Mouse (Mus musculus) left cerebral cortex, adult 8-10 months (tissue): ENCODE data around the gene Mff. TPM values are rescaled to one million over a fixed set of nuclear protein-coding genes. Genes with fewer than 3 reads are reported as not detected.

ENCODE experiments used
- DNase-seq, 2 experiments: peaks; one replicate each; pipeline ENCODE4 v3.0.0; 2022; ENCODE audit warnings: low spot score in 2 of 2
- total RNA-seq, 4 experiments: library from RNA; stranded (reverse); gene quantifications; 2 replicates each; pipeline ENCODE4 v1.2.4; 2022

The Mff gene
- total RNA-seq: 100 to 1,000 TPM; 250 to 309 (median 281) TPM

GRCm38 (mm10) chr1:82724339-82725025, at the start of gene Mff:
Gene Mff, plus strand, starts transcription at chr1:82724890.
- DNase-seq: peak; percentile 87 to 90

GRCm38 (mm10) chr1:82686328-82686727, 38.4 kb upstream of the Mff start:
- DNase-seq: no peak

DNA sequence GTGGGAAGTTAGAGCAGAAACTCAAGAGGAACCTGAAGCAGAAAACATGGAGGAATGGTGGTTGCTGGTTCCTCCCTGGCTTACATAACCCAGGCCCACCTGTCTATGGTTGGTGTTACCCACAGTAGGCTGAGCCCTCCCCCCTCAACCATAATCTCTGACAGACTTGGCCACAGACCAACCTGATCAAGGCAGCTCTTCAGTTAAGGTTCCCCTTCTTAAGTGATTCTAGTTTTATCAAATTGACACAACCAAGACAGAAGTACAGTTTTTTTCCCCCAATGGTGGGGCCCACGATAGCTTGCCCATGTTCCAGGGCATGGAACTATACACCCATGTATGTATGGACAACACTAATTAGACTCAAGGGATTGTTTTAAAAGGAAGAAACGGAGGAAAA, 37.8 kb upstream of the Mff start:
- DNase-seq: no peak

GRCm38 (mm10) chr1:82687931-82688330, 36.8 kb upstream of the Mff start:
- DNase-seq: no peak

DNA sequence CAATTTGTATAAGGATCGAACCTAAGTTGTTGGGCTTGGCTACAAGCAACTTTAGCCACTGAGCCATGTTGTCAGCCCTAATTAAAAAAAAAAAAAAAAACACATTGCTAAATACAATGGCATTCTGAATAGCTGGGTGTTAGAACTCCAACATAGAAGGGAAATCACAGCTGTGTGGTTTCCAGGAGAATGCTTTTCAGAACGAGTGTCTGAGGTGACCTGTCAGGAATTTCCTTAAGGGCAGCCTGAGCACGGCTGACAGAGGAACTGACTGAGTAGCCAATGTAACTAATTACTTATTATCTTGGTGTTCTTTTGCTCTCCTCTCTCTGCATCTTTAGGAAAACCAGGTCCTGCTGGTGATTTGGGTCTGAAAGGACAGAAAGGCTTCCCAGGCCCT, 28.8 kb upstream of the Mff start:
- no peak for DNase-seq

GRCm38 (mm10) chr1:82717816-82718512, 6.7 kb upstream of the Mff start:
- DNase-seq: no peak

DNA sequence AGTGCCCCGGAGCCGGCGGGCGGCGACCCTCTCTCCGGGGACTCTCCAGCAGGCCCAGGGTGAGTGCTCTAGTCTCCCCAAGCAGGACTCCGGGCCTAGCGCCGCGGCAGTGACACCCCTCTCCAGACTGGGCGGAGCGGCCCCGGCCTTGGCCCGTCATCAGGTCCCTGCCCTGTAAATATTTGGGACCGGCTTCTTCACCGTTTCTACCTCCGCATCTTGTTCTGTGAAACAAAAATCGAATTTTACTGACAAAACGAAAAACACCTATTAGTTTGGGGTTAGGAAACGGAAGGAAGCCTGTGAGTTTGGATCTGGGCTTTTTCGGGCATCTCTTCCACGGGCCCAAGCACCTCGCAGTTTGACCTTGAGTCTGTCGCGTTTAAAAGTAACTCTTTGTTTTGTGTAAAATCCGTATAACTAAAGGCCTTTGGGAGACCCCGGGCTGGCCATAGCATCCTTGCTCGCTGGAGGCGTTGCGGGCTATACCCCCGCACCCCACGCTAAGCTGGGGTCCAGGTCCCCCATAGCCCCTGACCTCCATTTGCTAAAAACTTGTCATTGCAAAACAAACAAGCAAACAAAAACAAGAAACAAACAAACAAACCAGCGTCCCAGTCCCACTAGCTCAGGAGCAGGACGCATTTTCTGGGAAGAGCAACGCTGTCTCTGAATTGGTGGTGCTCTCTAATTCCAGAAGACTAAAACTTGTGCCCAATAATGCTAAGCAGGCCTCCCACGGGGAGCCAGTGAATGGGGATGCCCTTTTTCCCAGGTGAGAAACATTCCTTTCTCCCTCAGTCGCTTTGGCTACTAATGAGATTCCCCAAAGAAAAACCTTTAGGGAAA, 560 bp downstream of the Mff start:
- DNase-seq: no peak

GRCm38 (mm10) chr1:82725875-82726185, 1.1 kb downstream of the Mff start:
- DNase-seq: no peak

GRCm38 (mm10) chr1:82726482-82726881, 1.8 kb downstream of the Mff start:
- no peak for DNase-seq

DNA sequence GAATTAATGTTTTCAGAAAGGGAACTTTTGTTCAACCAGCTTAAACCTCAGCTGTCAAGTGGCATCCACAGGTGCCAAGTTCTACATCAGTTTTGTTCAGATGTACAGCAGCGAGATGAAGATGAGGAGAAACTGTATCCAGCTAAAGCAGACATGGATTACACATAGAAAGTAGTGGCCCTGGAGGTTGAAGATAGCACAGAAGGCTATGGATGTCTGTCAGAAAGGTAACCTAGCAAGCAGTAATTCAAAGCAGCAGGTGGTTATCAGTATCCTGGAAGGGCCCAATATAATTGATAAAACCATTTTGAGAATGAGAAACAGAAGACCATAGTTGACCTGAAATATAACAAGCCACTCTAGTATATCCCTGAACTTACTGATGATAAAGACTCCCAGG, 8.7 kb downstream of the Mff start:
- DNase-seq: no peak

DNA sequence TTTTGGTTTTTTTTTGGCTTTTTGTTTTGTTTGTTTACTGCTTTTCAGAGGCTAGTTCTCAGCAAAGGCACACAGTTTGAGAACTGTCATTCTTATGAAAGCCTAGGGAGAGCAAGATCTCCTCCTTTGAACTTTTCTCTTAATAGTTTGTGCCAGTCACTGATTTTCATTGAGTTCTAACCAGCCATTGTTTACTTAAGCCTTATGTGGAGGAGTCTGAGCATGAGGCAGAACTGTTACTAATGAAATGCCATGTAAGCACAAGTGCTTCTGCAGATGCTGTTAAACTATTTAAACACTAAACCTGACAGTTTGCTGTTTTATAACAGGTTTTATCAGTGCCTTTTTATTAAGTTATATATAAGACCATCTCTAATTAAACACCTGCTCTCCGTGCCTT, 13.4 kb downstream of the Mff start:
- DNase-seq: no peak

- no peak for DNase-seq
These were observed 16.8 kb downstream of the Mff start for GRCm38 (mm10) chr1:82741539-82741938.

DNA sequence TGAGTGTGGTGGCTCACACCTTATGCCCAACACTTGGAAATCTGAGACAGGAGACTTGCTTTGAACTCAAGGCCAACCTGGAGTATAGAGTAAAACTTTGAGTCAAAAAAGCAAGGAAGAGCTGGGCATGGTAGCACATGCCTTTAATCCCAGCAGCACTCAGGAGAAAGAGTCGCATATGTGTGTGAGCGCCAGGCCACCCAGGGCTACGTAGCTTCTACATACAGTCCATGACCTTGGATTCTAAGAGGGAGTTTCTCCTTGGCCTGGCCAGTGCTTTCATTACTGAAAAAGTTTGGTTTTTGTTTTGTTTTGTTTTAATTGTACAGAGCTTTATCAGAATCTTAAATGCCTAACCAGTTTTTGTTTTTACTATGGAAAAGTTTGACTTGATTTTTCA, 19.3 kb downstream of the Mff start:
- DNase-seq: no peak

GRCm38 (mm10) chr1:82746408-82746807, 21.7 kb downstream of the Mff start:
- no peak for DNase-seq

DNA sequence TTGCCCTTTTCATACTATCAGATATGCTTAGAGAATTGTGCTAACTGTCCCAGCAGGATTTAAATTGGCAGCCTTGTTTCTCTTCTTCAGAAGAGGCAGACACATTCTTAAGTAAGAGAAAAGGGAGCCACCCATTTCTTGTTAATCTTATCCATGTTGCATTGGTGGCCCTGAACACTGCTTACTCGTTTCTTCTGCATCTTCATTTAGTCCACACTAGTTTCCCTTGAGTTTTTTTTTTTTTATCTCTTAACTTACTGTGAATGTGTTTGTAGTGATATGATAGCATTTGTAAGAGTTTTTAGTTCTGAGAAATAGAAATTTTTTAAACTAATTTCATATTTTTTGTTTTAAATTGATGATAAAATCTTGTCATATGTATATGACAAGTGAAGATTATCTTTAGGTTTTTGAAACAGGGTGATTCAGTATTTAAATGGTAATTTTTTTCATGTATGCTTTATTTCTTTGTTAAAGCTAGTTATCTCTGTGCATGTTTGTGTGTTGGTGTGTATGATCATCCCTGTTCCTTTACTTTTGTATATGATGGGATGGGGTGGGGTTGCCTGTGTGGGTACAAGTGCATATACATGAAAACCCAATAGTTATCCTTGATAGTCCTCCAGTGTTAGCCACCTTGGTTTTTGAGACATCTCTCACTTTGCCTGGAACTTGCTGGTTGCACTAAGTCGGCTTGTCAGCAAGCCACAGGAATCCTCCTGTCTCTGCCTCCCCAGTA, 23.2 kb downstream of the Mff start:
- no peak for DNase-seq

- DNase-seq: no peak
These were observed 34.8 kb downstream of the Mff start for GRCm38 (mm10) chr1:82759520-82759919.

DNA sequence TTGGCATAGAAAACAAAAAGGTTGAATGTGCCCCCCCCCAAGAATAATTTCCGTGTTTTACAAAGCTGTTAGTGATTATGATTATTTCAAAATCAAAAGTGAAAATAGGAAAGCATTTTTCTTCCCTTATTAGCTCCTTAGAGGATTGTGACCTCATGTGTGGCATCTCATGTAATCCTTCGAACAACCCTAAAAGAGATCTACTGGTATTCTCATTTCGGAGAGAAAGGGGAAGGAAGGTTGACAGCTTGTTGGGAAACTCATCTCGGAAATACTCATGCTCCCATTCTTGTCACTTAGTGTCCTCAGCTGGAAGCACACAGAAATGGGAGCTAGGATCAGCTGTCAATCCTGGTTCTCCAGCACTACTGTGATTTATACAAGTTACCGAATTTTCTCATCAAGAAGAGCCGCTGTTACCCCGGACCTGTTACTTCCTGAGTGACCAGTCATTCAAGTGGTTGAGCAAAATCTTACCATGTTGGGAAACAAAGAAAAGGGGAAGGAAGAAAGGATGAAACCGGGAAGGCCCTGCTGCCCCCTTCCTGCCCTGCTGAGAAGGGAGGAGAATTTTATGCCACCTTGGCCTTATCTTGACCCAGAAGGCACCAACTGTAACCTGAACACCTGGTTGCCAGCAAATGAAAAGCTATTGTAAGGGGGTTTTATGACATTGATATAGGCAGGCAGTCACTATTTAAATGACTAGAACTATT, 36.9 kb downstream of the Mff start:
- DNase-seq: no peak

GRCm38 (mm10) chr1:82762274-82762673, 37.6 kb downstream of the Mff start:
- DNase-seq: no peak

DNA sequence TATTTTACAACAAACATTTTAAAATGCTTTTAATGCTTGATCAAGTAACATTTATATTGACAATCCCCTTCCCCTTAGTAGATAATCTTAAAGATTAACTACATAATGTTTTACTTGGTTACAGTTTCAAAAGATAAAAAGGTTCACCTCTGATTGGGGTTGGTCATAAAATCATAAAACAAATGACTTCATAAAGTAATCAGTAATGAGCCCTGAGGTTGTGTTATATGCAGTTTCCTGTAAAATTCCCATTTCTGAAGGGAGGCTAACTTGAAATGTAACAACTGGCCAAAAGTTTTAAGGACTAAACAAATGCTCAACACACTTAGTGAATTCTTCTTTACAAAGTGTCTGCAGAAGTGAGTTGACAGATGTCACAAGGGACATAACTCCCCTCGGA, 41.5 kb downstream of the Mff start:
- DNase-seq: no peak

GRCm38 (mm10) chr1:82766641-82767040, 42.0 kb downstream of the Mff start:
- DNase-seq: no peak

GRCm38 (mm10) chr1:82768269-82768668, 43.6 kb downstream of the Mff start, which contains the start of gene Tm4sf20:
Gene Tm4sf20, minus strand, starts transcription at chr1:82768461.
- no peak for DNase-seq
